Mouse (Mus musculus): Measurements from ENCODE around the gene Tekt5.

DNA sequence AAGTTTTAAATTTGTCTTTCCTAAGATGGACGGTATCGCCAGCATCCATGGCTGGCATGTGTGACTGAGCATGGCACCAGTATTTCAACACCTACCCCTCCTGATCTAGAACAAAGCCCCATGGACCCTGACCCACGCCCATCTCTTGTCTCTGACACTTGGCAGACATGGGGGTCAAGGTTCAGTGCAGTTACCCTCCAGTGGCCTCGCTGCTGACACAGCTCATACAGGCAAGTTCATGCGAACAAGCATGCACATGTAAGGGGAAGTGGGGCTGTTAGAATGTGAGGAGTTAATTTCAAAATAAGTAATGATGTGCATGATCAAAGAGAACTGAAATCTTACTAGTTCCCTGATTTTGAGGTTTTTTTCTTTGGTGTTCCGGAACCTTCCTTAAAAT lies 40.9 kb upstream of the Tekt5 start:
- TF ChIP-seq CTCF (IDR thresholded peaks at IDR 0.05; ENCODE audit: low read depth, low read length) (no peak), GATA1 (IDR thresholded peaks at IDR 0.05; ENCODE audit: borderline replicate concordance, low read length) (no peak)
